Mouse (Mus musculus) spleen, postnatal 36 days (tissue): Measurements from ENCODE around the gene Lrrc42.

ENCODE experiments used
- DNase-seq, 2 experiments: peaks; one replicate each; pipeline ENCODE4 v3.0.0; 2022; ENCODE audit warnings: low spot score in 2 of 2, mixed read lengths in 1 of 2

Lrrc42 gene

GRCm38 (mm10) chr4:107249471-107249870 is 3.9 kb downstream of the Lrrc42 start:
- no peak for DNase-seq

- no peak for DNase-seq
Measured at GRCm38 (mm10) chr4:107248061-107248460, 5.3 kb downstream of the Lrrc42 start.

GRCm38 (mm10) chr4:107247110-107247509 is 6.2 kb downstream of the Lrrc42 start:
- DNase-seq = no peak

DNA sequence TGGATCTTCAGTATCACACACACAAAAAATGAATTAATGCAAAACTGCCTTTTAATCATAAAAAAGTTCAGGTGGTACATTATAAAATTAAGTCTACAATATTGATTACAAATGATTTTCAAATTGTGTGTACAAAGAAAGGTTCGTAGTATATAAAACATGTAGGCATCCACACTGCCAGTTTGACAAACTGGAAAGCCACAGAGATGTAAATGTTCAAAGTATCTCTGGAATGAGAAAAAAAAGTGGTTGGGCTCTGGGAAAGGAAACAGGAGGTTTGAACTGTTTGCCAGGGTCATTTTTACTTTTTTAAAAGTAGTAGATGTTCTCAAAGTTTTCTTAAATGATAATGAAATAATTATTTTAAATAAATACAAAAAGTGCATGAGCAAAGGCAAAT is 7.3 kb downstream of the Lrrc42 start:
- no peak for DNase-seq

- DNase-seq = no peak
Measured at GRCm38 (mm10) chr4:107245368-107245767, 8.0 kb downstream of the Lrrc42 start.

GRCm38 (mm10) chr4:107243365-107244333 is 9.7 kb downstream of the Lrrc42 start:
- DNase-seq = no peak

GRCm38 (mm10) chr4:107240196-107240595 is 13.1 kb downstream of the Lrrc42 start:
- no peak for DNase-seq

GRCm38 (mm10) chr4:107238253-107238652 is 15.1 kb downstream of the Lrrc42 start:
- DNase-seq = no peak

GRCm38 (mm10) chr4:107232219-107232618 is 21.1 kb downstream of the Lrrc42 start:
- no peak for DNase-seq

DNA sequence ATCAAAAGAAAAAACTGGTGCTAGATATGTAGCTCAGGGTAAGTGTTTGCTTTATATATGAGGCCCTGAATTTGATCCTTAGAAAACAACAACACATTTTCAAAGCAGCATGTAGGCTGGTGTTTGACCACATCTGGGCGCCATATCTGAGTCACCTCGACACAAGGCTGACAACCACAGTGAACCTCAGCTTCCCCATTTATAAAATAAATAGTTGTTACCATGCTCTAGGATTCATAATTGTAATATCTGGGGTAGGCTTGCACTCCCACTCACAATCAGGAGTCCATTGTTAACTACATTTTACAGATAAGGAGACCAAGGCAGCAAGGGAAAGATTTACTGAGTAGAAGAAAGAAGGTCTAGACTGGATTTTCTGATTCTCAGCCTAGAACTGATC is 27.0 kb downstream of the Lrrc42 start:
- DNase-seq = no peak

- DNase-seq = peak; percentile 10 to 13
Measured at GRCm38 (mm10) chr4:107223225-107224204, 29.8 kb downstream of the Lrrc42 start.

DNA sequence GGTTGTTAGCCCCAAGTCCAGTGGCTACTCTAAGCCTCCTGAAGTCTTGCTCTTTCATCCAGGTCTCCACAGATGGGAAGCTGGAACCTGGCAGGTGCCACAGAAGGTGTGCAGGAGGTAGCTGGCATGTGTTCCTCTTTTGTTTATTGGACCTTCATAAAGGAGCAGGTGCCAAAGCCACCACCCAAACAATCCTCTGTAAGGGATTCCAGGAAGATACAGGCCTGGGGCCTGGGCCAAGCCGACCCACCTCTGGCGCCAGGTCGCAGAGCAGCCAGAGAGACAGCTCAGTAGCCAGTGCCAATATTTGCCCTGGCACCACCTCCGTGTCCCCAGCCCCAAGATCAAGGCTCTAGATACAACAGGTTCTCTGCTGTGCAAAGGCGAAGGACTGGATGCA is 31.8 kb downstream of the Lrrc42 start:
- DNase-seq = no peak

DNA sequence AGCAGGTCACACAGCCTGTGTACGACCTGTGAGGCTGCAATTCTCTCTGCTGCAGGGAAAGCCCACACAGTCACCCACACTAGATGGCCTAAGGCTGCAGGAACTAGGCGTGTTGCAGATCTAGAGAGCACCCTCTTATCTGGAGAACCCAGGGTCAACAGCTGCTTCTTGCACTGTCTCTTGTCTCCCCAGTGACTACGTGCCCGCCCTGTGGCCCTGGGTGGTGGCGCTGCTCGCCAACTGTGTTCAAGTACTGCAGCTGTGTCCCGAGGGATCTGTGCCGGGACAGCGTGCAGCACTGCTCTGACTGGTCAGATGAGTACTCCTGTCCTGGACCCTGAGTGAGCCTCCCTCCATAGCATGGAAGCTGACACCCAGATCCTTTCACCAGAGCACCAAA is 35.8 kb downstream of the Lrrc42 start:
- DNase-seq = peak; percentile 53 to 69

DNA sequence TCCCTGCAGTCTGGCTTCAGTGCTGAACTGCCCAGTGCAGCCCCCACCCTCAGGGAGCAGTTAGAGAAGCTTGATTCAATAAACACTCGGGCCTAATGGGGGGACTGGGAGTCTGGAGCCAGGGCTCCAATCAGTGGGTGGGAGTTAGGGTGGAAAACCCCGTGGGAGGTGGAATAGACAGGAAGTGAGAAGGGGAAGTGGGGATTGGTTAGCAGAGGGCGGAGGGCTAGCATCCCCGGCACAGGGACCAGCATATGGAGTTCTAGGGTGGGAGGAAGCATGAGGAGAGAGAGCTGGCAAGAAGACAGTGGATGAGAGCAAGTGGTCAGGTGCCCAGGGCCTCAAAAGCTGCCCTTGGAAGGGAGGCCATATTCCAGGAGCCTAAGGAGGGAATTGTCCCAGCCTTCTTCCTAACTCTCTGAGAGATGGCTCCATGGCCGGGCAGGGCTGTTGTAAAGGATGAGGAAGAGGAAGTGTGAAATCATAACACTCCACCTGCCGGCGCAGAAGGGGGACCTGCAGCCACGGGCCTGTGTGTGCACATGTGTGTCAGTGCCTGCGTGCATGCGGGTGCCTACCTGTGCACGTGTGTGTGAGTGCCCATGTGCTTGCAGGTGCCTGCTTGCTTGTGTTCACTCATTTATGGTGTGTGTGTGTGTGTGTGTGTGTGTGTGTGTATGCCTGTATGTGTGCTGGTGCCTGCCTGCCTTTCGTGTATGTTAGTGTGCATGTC is 39.9 kb downstream of the Lrrc42 start:
- no peak for DNase-seq

- DNase-seq = no peak
Measured at GRCm38 (mm10) chr4:107211936-107212335, 41.4 kb downstream of the Lrrc42 start.

DNA sequence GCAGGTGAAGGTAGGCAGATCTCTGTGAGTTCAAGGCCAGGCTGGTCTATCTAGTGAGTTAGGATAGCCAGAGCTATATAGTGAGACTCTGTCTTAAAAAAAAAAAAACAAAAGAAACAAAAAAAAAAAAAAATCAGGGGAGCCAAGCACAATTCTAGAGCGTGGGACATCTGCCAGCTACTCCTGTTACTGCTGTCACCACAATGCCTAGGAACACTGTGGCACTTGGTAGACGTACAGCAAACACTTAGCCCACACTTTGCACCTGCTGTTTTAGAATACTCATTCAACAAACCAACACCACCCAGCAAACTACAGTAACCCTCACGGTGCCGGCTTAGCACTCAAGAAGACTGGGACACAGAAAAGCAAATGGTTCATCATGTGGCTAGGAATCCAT is 41.9 kb downstream of the Lrrc42 start:
- no peak for DNase-seq

DNA sequence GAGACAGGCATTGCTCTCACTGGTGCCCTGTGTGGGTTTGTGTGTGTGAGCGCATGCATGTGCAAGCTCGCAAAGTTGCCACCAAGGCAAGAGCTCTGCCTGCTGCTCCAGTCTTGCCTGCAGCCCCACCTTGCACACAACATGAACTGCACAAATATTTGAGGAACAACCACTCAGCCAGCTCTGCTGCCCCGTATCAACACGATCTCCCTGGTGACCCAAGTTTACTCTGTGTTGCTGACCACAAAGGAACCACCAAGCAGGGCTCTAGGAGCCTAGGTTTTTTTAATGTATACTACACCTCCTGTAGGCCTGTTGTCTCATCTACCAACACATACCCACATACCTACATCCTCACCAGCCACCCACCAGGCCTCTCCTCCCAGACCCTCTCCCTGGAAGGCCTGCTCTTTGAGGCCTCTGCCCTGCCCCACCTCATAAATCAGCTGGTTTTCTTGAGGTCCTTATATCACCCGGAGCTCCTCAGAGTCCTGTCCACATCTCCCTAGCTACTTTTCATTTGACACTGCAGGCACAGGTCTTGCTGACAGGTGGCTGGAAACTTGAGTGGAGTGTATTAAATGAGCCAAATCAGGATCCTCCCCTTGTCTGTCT is 42.7 kb downstream of the Lrrc42 start:
- DNase-seq = no peak

DNA sequence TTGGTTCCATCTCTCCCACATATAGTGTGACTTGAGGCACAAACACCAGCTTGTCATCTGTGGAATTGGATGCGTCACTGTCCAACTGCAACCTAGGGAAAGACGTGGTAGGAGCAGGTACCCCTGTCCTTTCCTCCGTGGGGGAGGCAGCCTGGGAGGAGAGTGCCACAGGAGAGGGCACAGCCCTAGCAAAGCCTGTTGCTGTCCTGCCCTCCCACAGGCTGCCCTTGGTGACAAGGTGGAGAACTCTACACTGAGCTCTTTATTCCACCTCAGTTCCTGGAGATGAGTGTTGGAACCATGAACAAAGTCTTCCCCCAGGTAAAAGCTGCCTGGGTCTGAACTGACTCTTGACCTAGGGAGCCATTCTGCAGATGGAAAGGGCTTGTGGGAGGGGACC is 44.5 kb downstream of the Lrrc42 start, which contains the start of gene Ldlrad1:
Gene Ldlrad1, plus strand, starts transcription at position 301 of the 400 bp plus-strand sequence.
- DNase-seq = no peak

GRCm38 (mm10) chr4:107207016-107207415 is 46.3 kb downstream of the Lrrc42 start:
- DNase-seq = no peak

DNA sequence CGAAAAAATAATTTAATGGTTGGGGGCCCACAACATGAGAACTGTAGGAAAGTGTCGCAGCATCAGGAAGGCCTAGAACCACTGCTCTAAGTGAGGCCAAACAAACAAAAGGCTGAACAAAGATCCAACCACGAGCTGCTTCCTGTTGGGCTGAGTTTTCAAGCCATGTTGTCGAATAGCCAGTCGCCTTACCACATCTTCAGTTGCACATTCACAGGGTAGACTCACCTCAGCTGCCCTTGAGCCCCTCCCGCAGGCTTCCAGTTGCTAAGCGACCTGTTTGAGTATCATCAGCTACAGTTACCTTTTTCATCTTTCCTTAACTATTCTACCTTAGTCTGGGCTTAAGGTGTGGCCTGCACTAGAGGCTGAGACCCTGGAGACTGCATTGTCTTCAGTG is 50.3 kb downstream of the Lrrc42 start:
- DNase-seq = no peak

DNA sequence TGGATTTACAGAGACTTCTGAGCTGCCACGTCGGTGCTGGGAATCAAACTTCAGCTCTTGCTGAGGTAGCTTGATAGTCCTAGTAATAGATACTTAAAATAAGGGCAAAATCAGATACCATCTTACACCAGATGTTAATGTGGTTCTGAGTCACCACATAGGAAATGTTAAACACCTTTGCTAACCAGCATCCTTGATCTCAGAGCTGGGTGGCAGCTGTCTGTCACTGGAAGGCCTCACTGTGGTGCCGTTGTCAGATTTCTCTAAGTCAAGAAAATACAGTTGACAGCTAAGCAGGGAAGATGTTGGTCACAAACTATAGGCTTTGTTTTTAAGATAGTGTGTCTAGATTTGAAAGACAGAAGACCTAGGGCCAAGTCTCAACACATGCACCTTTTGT is 51.6 kb downstream of the Lrrc42 start:
- no peak for DNase-seq
